Mouse (Mus musculus): ENCODE measurements around the gene 4933434E20Rik. TPM values are rescaled to one million over a fixed set of nuclear protein-coding genes. Genes with fewer than 3 reads are reported as not detected.

Gene 4933434E20Rik
- polyA plus RNA-seq (2012; rRNA removed), result 93.7 and 97.7 TPM in 2 replicates

GRCm38 (mm10) chr3:90051441-90052350, at the start of gene 4933434E20Rik:
Gene 4933434E20Rik (plus strand): TSS chr3:90051636.
- peak; percentile 75 for DNase-seq (ENCODE audit: low read depth)
- no peak for TF ChIP-seq CTCF (IDR thresholded peaks at IDR 0.05; ENCODE audit: borderline replicate concordance, extremely low read depth, insufficient read depth, insufficient read length)

- TF ChIP-seq POLR2A (IDR thresholded peaks at IDR 0.05; ENCODE audit: borderline replicate concordance, extremely low read depth, insufficient read depth, insufficient read length, poor library complexity, severe bottlenecking) (no peak), CTCF (IDR thresholded peaks at IDR 0.05; ENCODE audit: borderline replicate concordance, extremely low read depth, insufficient read depth, insufficient read length) (no peak)
- DNase-seq (ENCODE audit: low read depth), result no peak
Measured at GRCm38 (mm10) chr3:90004091-90004796, 47.2 kb upstream of the 4933434E20Rik start.

- no peak for DNase-seq (ENCODE audit: low read depth)
- TF ChIP-seq POLR2A (IDR thresholded peaks at IDR 0.05; ENCODE audit: borderline replicate concordance, extremely low read depth, insufficient read depth, insufficient read length, poor library complexity, severe bottlenecking) (no peak), CTCF (IDR thresholded peaks at IDR 0.05; ENCODE audit: borderline replicate concordance, extremely low read depth, insufficient read depth, insufficient read length) (no peak)
Measured at GRCm38 (mm10) chr3:90010291-90010690, 41.1 kb upstream of the 4933434E20Rik start.

GRCm38 (mm10) chr3:90016626-90017025, 34.8 kb upstream of the 4933434E20Rik start:
- no peak for DNase-seq (ENCODE audit: low read depth)
- TF ChIP-seq POLR2A (IDR thresholded peaks at IDR 0.05; ENCODE audit: borderline replicate concordance, extremely low read depth, insufficient read depth, insufficient read length, poor library complexity, severe bottlenecking) (no peak), CTCF (IDR thresholded peaks at IDR 0.05; ENCODE audit: borderline replicate concordance, extremely low read depth, insufficient read depth, insufficient read length) (no peak)

- TF ChIP-seq CTCF (IDR thresholded peaks at IDR 0.05; ENCODE audit: borderline replicate concordance, extremely low read depth, insufficient read depth, insufficient read length), result no peak
- no peak for TF ChIP-seq POLR2A (IDR thresholded peaks at IDR 0.05; ENCODE audit: borderline replicate concordance, extremely low read depth, insufficient read depth, insufficient read length, poor library complexity, severe bottlenecking)
- no peak for DNase-seq (ENCODE audit: low read depth)
Measured at GRCm38 (mm10) chr3:90034653-90035052, 16.8 kb upstream of the 4933434E20Rik start.

GRCm38 (mm10) chr3:90036263-90036662, 15.2 kb upstream of the 4933434E20Rik start:
- TF ChIP-seq CTCF (IDR thresholded peaks at IDR 0.05; ENCODE audit: borderline replicate concordance, extremely low read depth, insufficient read depth, insufficient read length) (no peak), POLR2A (IDR thresholded peaks at IDR 0.05; ENCODE audit: borderline replicate concordance, extremely low read depth, insufficient read depth, insufficient read length, poor library complexity, severe bottlenecking) (no peak)
- no peak for DNase-seq (ENCODE audit: low read depth)

- TF ChIP-seq CTCF (IDR thresholded peaks at IDR 0.05; ENCODE audit: borderline replicate concordance, extremely low read depth, insufficient read depth, insufficient read length), result no peak
- TF ChIP-seq POLR2A (IDR thresholded peaks at IDR 0.05; ENCODE audit: borderline replicate concordance, extremely low read depth, insufficient read depth, insufficient read length, poor library complexity, severe bottlenecking), result no peak
- no peak for DNase-seq (ENCODE audit: low read depth)
Measured at GRCm38 (mm10) chr3:90049691-90050090, 1.7 kb upstream of the 4933434E20Rik start.

GRCm38 (mm10) chr3:90052351-90053241, 1.2 kb downstream of the 4933434E20Rik start, which contains the start of gene Ubap2l:
Gene Ubap2l (minus strand): TSS chr3:90052628.
- TF ChIP-seq POLR2A (IDR thresholded peaks at IDR 0.05; ENCODE audit: borderline replicate concordance, extremely low read depth, insufficient read depth, insufficient read length, poor library complexity, severe bottlenecking) (peak; percentile 84), CTCF (IDR thresholded peaks at IDR 0.05; ENCODE audit: borderline replicate concordance, extremely low read depth, insufficient read depth, insufficient read length) (no peak)
- DNase-seq (ENCODE audit: low read depth), result peak; percentile 100

- no peak for DNase-seq (ENCODE audit: low read depth)
- TF ChIP-seq CTCF (IDR thresholded peaks at IDR 0.05; ENCODE audit: borderline replicate concordance, extremely low read depth, insufficient read depth, insufficient read length), result no peak
- TF ChIP-seq POLR2A (IDR thresholded peaks at IDR 0.05; ENCODE audit: borderline replicate concordance, extremely low read depth, insufficient read depth, insufficient read length, poor library complexity, severe bottlenecking), result no peak
Measured at GRCm38 (mm10) chr3:90061549-90061948, 10.1 kb downstream of the 4933434E20Rik start.

GRCm38 (mm10) chr3:90062539-90062938, 11.1 kb downstream of the 4933434E20Rik start:
- DNase-seq (ENCODE audit: low read depth), result no peak
- TF ChIP-seq POLR2A (IDR thresholded peaks at IDR 0.05; ENCODE audit: borderline replicate concordance, extremely low read depth, insufficient read depth, insufficient read length, poor library complexity, severe bottlenecking) (no peak), CTCF (IDR thresholded peaks at IDR 0.05; ENCODE audit: borderline replicate concordance, extremely low read depth, insufficient read depth, insufficient read length) (no peak)

- TF ChIP-seq POLR2A (IDR thresholded peaks at IDR 0.05; ENCODE audit: borderline replicate concordance, extremely low read depth, insufficient read depth, insufficient read length, poor library complexity, severe bottlenecking) (no peak), CTCF (IDR thresholded peaks at IDR 0.05; ENCODE audit: borderline replicate concordance, extremely low read depth, insufficient read depth, insufficient read length) (peak; percentile 6; the same call in 1 of the 2 replicates)
- DNase-seq (ENCODE audit: low read depth), result no peak
Measured at GRCm38 (mm10) chr3:90064383-90064782, 12.9 kb downstream of the 4933434E20Rik start.

Measured in brain, embryonic 14.5 days (tissue).